Mouse (Mus musculus) MEL (cell line): ENCODE data around the gene March10.

Experiments
- CTCF ChIP-seq, 3 experiments: IDR thresholded peaks in 2 of 3; conservative IDR thresholded peaks in 1 of 3; 2 replicates each; pipeline ENCODE4 v1.5.1; 2011 to 2012; ENCODE audit warnings: low read length in 3 of 3, low read depth in 2 of 3, mild to moderate bottlenecking in 2 of 3, improper control_type of control experiment in 1 of 3, inconsistent platforms in 1 of 3, mixed read lengths in 1 of 3, moderate library complexity in 1 of 3; ENCODE audit not compliant: control insufficient read depth in 1 of 3, insufficient read depth in 1 of 3, poor library complexity in 1 of 3, severe bottlenecking in 1 of 3
- EP300 ChIP-seq, 2 experiments: IDR thresholded peaks; 2 replicates each; pipeline ENCODE4 v1.6.1; 2011; ENCODE audit warnings: improper control_type of control experiment in 2 of 2, low read length in 2 of 2, low read depth in 1 of 2, mild to moderate bottlenecking in 1 of 2
- ETS1 ChIP-seq: IDR thresholded peaks from 2 replicates; pipeline ENCODE4 v1.6.1; 2012; ENCODE audit warnings: low read depth, mild to moderate bottlenecking, inconsistent platforms, low read length, improper control_type of control experiment, moderate library complexity
- GATA1 ChIP-seq: IDR thresholded peaks from 2 replicates; pipeline ENCODE4 v1.6.1; 2011; ENCODE audit warnings: low read depth, low read length, improper control_type of control experiment
- JUND ChIP-seq: IDR thresholded peaks from 2 replicates; pipeline ENCODE4 v1.6.1; 2011; ENCODE audit warnings: low read depth, mild to moderate bottlenecking, improper control_type of control experiment, low read length
- MAX ChIP-seq: IDR thresholded peaks from 2 replicates; pipeline ENCODE4 v1.6.1; 2011; ENCODE audit warnings: low read length, improper control_type of control experiment
- MAZ ChIP-seq: IDR thresholded peaks from 2 replicates; pipeline ENCODE4 v1.6.1; 2012; ENCODE audit warnings: low read depth, mild to moderate bottlenecking, inconsistent platforms, low read length, improper control_type of control experiment
- POLR2A ChIP-seq, 2 experiments: IDR thresholded peaks; 2 replicates each; pipeline ENCODE4 v1.6.1; 2011 to 2012; ENCODE audit warnings: low read length in 2 of 2, mild to moderate bottlenecking in 2 of 2, control low read depth in 1 of 2, improper control_type of control experiment in 1 of 2, low read depth in 1 of 2, moderate library complexity in 1 of 2; ENCODE audit not compliant: control insufficient read depth in 1 of 2, insufficient read depth in 1 of 2, poor library complexity in 1 of 2
- TAL1 ChIP-seq: IDR thresholded peaks from 2 replicates; pipeline ENCODE4 v1.6.1; 2012; ENCODE audit warnings: mild to moderate bottlenecking, inconsistent platforms, low read length, moderate library complexity, mixed read lengths
- TCF12 ChIP-seq: IDR thresholded peaks from 2 replicates; pipeline ENCODE4 v1.6.1; 2014; ENCODE audit warnings: low read depth, mild to moderate bottlenecking, inconsistent platforms, low read length, improper control_type of control experiment, moderate library complexity
- USF2 ChIP-seq, 2 experiments: IDR thresholded peaks; 2 replicates each; pipeline ENCODE4 v1.6.1; 2011 to 2012; ENCODE audit warnings: improper control_type of control experiment in 2 of 2, low read length in 2 of 2, borderline replicate concordance in 1 of 2, inconsistent platforms in 1 of 2, low read depth in 1 of 2, mild to moderate bottlenecking in 1 of 2; ENCODE audit not compliant: insufficient read depth in 1 of 2
- ZMIZ1 ChIP-seq: IDR thresholded peaks from 2 replicates; pipeline ENCODE4 v1.6.1; 2012; ENCODE audit warnings: low read depth, mild to moderate bottlenecking, inconsistent platforms, low read length, improper control_type of control experiment, moderate library complexity

- no peak for TF ChIP-seq ETS1
- TF ChIP-seq CTCF (IDR thresholded peaks at IDR 0.05 in 2 of 3, conservative IDR thresholded peaks at IDR 0.05 in 1 of 3; ENCODE audit: control insufficient read depth in 1 of 3, insufficient read depth in 1 of 3, low read depth in 2 of 3, low read length in 3 of 3, poor library complexity in 1 of 3, severe bottlenecking in 1 of 3): no peak
- no peak for TF ChIP-seq POLR2A (IDR thresholded peaks at IDR 0.05; ENCODE audit: control insufficient read depth in 1 of 2, insufficient read depth in 1 of 2, low read depth in 1 of 2, low read length in 2 of 2, poor library complexity in 1 of 2)
- no peak for TF ChIP-seq JUND
- TF ChIP-seq TAL1: no peak
- no peak for TF ChIP-seq GATA1
- TF ChIP-seq TCF12: no peak
- TF ChIP-seq ZMIZ1: no peak
- TF ChIP-seq USF2 (IDR thresholded peaks at IDR 0.05; ENCODE audit: borderline replicate concordance in 1 of 2, insufficient read depth in 1 of 2, low read depth in 1 of 2, low read length in 2 of 2): no peak
- no peak for TF ChIP-seq MAX
- TF ChIP-seq EP300 (IDR thresholded peaks at IDR 0.05; ENCODE audit: low read depth in 1 of 2, low read length in 2 of 2): no peak
- no peak for TF ChIP-seq MAZ
Observed at GRCm38 (mm10) chr11:105497505-105497904, 41.0 kb upstream of the March10 start.
